Mouse (Mus musculus) spleen, postnatal 36 days (tissue): ENCODE results near the gene Acvr1b.
A peak's percentile ranks its signal among the peaks of the same experiment; 100 is the strongest.

Experiments used
- DNase-seq, 2 experiments: peaks; one replicate each; pipeline ENCODE4 v3.0.0; 2022; ENCODE audit warnings: low spot score in 2 of 2, mixed read lengths in 1 of 2

The Acvr1b gene

DNA sequence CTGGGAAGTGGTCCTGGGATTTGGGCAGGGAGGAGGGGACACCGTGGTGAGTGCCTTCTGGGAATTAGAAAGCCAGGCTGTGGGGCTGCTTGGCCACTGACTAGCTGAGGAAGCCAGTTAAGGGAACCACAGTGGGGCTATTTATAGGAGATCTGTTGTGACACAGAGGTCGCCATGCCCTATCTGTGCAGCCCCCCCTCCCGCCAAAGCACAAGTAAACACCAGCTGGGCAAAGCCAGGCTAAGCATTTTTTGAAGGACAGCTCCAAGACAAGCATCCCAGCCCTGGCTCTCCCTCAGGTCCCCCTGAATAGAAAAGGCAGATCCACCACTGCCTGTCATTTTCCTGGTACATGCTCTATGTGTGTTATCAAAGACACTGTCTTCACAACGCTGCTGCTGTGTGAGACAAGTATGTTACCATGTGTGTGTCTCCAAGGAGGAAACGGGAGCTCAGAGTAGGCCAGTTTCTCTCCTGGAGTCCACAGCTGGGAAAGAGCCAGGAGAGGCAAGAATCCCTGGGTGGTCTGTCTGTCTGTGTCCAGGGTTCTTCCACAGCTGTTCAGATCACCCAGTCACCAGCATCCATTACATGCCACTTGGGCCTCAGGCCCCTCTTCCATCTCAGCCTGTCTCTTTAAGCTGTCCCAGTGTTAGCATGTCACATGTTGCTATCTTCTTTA is 74.3 kb downstream of the Acvr1b start:
- DNase-seq = peak in 1 of 2 experiments; percentile 31

DNA sequence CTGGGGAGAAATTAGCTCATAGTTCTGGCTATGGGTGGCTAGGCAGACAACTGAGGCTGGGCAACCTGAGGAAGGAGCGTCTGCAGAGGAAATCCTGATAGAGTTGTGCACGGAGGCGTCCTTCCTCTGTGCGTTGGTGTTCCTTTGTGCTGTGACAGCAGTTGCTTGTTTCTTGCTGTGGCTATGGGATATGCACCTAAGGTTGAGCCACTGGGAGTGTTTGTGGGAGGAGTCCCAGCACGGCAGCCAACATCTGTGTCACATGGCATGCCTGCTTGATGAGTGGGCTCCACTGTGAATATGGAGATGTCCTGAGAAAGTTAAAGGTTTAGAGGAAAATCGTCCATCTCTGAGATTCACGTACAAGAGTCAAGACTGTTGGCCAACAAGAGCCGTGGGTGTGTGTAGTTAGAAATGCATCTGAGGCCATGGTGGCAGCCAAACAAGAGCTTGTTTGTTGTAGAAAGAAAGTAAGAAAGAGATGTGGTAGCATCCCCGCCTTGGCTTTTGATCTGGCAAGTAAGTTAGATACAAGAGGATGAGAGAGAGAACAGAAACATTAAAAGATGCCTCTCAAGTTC is 76.4 kb downstream of the Acvr1b start:
- DNase-seq = peak in 1 of 2 experiments; percentile 28

DNA sequence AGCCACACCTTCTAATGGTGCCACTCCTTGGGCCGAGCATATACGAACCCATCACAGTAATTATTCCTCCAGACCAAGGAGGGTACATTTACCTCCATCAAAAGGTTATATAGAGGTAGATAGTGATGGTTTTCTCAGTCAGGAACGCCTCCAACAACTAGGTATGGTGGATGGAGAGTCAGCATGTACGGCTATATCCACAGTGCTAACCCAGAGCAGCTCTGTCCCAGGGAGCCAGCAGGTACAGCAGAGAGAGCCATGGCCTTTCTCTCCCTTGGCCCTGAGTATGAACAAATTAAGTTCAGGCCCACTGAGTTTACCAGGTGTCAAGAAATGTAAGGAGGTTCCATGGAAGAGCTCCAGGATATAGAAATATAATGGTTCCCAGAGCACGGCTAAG is 78.1 kb downstream of the Acvr1b start:
- DNase-seq = no peak

DNA sequence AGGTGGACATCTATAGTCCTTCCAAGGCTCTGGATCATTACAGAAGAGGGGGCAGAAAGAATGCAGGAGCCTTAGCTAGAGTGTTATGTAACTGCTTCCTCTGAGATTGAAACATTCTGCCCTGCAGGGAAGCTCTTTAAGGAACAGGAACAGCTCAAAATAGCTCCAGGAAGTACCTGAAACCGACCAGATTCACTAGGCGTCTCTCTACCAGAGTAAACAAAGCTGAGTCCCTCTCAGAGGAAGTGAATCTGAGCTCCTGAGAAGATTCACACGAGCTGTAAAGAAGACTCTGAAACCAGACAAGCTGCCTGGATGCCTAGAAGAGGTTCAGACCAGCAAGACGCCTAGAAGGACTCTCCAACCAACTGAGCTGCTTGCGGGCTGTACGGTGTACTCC is 78.7 kb downstream of the Acvr1b start:
- DNase-seq = peak; percentile 60 to 61

DNA sequence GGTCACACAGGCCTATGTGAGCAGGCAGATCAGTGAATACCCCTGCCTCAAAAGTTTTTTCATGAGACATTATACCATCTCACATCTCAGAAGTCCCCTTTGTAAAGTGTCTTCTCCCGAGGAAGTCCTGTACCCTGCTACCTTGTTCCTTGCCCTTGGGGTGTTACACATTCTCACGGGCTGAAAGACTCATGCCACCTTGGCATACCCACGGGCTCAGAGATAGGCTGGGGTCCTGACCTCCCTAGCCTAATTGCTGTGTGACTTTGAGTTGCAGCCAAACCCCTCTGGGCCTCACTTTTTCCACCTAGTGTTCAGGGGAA is 79.7 kb downstream of the Acvr1b start:
- DNase-seq = no peak

DNA sequence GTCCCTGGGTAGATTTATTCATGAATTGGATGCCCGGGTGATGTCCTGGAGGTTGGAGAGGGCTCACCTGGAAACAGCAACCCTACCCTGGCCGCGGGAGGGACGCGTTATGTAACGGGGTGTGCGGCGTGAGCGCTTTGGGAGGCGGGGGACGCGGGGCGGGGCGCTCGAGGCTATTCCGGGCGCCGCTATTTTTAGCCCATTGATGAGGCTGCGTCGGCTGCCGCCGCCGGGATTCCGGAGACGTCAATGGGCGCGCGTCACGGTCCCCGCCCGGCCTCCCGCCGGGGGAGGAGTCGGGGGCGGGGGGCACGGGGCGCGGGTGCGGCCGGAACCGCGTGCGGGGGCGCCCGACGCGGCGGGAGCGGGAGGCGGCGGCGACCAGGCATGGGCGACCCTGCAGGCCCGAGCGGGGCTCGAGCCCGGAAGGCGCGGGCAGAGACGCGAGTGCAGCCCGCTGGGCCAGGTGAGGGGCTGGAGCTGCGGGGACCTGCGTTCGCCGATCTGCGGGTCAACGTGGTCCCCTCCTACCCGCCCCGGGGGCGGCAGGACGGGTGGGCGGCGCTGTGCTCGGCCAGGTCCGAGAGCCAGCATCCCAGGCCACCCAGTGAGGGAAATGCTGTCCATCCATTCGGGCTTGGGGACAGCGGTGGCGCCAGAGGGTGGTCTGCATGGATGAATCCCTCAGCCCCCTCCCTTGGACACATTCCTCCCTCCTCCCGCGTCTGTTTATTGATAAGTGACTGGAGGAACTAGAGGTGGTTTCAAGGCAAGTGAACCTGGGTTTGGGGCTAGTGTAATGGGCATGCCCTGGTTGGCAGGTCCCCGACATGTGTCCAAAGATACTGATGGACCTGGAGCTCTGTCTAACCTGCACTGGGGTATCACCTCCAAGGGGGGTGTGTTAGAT is 80.3 kb downstream of the Acvr1b start, which contains the start of gene Nr4a1:
Nr4a1 (plus strand) TSS at position 384 of the 910 bp plus-strand sequence.
- peak; percentile 69 to 71 for DNase-seq

DNA sequence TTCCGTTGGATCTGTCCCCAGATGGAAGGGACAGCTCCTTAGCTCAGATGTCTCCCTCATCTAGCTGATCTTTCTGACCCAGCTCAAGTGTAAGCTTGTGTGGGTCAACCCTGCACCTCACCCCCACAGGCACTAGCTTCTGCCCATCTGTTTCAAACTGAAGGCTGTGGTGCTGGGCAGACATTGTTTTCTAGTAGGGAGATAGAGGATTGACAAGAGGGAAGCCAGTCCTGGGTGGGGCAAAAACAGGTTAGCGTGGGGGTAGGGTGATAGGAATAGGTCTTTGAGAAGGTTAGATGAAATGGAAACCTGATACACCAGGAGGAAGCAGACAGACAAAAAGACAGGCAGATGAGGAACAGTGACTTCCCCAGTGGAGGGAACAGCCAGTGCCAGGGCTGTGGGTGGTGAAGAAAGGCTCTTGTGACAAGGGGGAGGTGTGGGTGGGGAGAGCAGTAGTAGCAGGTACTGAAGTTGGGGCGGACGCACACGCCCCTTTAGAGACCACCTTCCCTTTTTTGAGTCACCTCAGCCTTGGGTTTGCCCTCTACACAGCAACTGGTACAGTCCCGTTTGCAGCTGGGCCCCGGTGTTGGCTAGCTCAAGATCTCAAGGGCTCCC is 82.1 kb downstream of the Acvr1b start:
- peak; percentile 46 to 49 for DNase-seq

DNA sequence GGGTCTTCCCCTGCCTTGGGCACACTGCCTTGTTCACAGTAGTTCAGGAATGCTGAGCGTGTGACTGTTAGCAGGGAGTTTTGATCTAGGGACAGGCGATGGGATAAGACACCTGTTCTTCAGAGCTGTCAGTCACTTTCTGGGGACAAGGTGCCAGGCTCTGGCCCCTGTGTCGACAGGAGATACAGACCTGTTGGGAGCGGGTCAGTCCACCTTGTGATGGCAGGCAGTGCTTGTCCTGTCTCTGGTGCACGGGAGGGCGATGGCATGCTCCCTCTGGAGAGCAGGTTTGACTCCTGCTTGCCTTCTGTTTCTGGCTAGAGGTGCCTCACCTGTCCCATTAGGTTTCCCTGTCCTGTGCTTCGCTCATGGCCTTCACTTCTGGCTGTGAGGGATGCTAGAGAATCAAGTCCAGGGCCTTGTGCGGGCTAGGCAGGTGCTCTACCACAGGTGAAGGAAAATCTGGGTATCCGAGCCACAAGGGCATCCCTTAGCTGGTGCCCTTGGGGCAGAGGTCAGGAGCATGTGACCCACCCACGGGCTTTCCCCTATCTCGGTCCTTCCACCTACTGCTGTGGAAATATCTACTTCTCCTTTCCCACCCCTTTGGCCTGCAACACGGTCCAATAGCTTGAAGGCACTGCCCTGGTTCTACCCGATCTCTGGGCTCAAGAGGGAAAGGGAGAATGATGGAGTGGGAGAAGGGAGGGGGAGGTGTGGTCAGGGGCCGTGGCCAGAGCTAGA is 82.8 kb downstream of the Acvr1b start:
- peak; percentile 57 to 65 for DNase-seq

DNA sequence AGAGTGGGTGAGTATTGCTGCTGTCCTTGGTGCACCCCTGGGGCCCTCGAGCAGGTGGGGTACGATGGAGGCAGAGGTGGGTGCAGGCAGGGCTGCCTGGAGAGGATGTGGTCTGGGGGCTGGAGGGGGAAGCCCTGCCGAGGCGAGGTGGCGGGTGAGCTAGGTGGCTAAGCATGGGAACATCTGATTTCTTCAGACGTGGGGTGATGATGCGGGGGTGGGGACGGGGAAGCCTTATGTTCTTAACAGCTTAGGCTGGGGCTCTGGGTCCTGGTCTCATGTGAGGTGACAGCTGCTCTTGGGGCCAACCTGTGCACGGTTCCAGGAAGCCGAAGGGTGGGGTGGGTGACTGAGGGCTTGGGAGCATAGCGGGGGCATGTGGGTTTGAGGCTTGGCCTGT is 84.6 kb downstream of the Acvr1b start:
- peak; percentile 69 to 76 for DNase-seq

DNA sequence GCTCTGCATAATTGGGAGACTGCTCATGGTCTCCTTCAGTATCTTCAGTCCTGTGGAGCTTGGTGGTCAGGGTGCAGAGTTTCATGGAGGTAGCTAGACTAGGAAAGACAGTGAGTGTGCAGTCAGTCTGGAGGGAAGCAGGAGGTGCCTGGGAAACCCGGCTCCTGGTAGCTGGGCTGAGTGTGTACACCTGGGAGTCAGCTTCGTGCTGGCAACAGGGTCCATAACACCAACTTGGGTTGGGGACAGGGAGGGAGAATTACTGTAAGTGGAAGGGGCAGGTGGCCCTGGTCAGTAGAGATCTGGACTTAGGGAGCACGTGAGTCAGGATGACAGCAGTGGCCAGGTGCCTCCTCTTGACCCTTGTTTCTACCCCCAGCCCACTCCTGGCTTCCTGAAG is 86.1 kb downstream of the Acvr1b start:
- DNase-seq = no peak

DNA sequence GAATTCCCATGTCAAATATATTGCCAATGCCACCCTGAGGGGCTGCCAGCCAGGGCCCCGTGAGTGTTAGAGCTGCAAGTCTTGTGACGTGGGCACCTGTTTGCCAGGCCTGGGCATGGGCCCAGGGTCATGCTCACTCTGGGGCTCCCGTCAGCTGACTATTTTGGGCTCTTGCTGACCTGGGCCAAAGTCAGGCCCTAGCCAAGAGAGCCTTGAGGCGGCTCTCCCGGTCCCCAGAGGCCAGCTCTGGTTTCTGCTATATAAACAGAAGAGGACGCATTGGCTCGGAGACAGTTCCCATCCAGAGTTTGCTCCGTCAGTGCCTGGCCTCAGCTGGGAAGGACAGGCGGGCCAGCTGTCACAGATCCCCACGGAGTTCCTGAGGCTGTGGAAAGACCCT is 86.5 kb downstream of the Acvr1b start:
- DNase-seq = no peak

DNA sequence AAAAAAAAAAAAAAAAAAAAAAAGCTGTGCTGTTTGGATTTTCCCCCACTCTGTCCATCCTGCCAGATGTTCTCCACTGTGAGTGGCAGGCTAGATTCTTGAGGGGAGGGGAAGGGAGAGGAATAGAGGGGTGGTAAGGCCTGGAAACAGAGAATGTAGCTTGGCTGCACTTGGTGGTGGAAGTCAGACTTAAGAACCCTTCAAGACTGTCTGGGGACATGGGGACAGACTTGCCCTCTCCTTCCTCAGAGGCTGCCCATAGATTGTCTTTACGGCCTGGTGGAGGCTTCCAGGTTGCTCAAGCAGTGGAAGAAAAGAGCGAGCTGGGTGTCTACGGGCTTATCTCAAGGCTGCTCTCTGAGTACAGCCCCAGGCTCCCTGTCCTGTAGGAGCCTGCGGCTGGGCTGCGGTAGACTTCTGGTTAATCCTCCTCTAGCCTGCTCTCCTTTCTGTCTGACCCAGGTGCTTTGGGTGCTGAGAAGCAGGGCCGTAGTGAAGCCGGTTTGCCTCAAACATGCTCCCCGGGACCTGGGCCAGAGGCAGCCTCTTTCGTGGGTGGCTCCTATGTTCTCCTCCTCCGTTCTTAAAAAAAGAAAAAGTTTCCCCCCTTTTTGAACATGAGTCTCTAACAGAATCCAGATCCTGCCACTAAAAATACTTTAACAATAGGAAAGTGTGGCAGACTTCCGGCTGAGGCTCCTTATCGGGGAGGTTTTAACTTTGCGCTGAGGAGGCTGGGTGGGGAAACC is 87.2 kb downstream of the Acvr1b start:
- no peak for DNase-seq

DNA sequence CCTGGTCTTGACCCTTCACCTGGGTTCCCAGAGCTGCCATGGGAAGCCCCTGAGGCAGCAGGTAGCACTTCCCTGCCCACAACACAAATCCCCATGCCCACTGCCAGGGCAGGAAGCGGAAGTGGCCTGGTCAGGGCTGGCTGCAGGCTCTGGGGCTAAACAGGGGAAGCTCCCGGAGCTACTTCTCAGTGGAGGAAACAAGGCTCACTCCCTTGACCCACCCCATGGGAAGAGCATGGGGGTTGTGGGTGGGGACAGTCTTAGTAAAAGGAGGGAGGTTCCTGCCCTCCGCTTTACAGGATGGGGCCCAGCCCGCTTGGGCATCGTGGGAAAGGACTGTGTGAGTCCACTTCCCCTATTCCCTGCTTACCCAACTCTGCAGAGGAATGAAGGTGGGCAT is 88.6 kb downstream of the Acvr1b start:
- DNase-seq = peak; percentile 64 to 71
